Mouse (Mus musculus) retina, embryonic 14.5 days (tissue): ENCODE measurements around the gene Armc7.
"Not testable (repeated sequence)": the region's sequence is repeated elsewhere in the genome, so short reads cannot be mapped to it uniquely, and the experiment has no call there.

Source experiments
- DNase-seq: peaks from one replicate; pipeline ENCODE4 v3.0.0-alpha.2; 2015; ENCODE audit warnings: low spot score

The Armc7 gene

DNA sequence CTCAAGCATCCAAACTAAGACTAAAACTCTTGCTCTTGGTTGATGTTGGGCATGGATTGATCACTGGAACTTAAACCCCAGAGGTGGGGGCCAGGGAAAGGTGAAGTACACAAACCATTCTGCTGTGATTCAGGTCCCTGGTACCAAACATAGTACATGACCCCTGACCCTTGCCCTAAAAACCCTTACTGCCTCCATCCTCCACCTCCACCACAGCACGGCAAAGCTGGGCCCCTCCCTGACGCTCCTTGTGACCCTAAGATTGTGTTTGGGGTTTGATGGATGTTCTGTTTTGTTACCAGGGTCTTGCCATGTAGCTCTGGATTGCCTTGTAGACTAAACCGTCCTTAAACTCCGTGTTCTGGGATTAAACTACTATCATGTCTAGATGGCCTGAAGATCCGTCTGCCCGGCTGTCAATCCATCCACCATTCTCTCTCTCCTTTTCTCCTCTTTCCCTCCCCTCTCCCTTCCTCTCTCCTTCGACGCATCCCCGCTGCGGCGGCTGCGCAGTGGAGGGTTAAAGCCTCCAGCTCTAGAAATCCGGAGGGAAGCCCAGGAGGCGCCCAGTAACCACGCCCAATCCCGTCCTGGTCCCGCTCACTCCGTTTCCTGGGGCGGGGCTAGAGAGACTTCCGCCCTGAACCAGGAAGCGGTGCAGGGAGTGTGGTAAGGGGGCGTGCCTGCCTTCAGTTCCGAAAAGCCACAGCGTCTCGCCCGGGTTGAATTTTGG is at the start of gene Armc7:
Armc7 (plus strand) TSS at position 643 of the 733 bp plus-strand sequence.
- DNase-seq: peak; percentile 98

DNA sequence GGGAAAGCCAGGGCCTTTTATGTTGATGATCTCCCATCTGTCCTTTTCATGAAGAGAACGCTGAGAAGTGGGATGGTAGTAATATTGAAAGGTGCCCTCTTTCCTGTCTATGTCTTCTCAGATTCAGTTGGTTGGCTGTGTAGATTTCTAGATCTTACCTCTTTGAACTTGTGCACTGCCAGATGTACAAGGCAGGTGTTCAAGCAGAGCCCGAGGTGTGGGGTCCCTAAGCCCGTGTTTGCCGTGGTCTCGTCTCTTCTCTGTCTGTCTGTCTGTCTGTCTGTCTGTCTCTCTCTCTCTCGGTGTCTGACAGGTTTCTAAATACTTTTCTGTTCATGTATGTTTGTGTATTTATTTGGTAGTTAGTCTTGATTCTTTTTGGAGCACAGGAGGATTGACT is 49.8 kb upstream of the Armc7 start:
- no peak for DNase-seq

DNA sequence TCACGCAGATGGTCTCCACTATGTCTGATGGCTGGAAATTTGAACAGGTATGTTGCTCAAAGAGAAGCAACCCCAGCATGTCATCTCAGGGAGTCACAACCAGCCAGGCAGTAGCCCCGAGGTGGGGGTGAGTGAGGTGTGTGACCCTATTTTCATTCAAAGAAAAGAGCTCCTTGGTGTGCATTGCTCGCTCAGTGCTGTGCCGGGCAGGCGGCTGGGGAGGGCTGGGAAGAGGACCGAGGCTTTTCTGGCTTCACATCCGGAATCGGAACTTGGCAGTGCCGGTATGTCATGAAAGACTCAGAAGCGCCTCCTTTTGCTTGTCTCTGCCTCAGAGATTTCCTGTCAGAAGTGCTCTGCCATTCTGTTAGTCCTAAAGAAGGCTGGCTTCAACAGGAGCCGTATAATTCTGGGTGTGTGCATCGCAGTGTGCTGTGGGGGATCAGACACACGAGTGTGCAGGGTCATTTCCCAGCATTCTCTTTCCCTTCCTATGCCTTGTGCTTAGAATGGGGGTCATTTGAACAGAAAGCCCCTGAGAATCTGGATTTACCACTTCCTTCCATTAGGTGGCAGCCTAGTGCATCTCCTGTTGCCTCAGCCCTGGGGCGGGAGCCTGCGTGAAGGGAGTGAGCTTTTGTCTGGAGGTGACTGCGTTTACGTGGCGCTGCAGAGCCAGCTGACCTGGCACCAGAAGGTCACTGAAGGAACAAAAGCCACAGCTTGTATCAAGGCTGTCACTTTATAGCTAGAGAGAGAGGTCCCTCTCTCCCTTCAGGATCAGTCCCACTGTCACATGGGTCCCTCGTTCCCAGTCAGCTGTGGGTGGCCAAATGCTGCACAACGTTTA is 47.8 kb upstream of the Armc7 start:
- DNase-seq: peak; percentile 93

DNA sequence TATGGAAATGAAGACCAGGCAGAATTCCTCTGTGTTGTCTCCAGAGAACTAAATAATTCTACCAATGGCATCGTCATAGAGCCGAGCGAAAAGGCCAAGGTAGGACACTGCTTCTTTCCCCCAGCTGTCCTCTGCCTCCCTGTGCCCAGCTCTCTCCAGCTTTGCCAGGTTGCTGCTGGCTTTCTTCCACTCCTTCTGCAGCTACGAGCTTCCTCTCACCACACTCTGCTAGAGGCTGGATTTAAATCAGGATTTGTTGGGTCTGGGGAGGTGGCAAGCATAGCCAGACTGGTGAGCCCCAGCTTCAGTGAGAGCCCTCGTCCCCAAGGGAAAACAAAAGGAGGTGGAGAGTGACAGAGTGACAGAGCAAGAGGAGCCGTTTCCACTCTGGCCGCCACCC is 46.2 kb upstream of the Armc7 start:
- no peak for DNase-seq

DNA sequence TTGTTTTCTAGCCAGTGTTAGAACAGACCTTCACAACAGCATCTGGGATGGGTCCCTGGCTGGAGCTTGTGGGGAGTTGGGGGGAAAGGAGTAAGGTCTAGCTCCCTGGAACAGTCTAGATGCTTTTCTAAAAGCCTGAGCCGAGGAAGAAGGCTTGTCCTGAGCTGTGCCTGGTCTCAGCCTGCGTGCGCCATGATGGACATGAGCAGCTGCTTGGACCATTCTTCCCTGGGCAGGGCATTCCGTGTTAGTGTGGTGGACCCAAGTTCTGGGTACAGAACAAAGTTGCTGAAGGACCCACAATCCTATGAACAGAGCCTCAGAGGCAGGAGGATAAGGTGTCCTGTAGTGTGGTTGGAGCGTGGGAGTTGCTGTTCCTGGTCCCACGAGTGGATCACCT is 44.9 kb upstream of the Armc7 start:
- DNase-seq: no peak

DNA sequence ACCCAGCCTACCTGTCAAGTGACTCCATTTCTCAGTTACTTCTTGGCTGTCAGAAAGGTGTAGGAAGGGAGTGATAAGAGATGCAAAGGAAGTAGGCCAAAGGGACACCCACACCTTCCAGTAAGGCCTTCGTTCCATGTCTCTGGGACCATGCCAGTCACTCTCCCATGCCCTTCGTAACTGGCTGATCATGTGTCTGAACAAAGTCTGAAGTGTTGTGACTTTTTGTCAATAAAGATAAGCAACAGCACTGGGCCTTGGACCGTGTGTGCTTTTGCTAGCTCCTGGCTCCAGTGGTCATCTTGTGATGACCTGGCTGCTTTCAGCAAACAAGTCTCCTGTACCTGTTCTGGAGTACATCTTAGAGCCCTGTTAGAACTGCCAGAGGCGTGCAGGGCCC is 42.7 kb upstream of the Armc7 start:
- DNase-seq: no peak

DNA sequence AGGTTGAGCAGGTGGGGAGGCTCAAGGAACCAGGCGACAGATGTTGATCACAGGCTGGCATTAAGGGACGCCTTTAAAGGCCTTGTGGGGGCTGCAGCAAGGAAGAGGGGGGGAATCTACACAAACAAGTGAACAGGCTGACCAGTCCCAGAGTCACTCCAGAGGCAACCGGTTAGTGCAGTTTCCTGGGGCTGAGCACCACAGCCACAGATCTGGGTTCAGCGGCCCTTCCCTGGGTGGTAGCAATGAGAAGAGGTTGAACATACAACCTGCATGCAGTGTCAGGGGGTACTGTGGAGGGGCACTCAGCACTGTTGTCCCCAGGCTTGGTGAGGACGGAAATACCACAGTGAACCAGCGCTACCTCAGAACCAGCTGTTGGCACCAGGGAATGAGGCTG is 42.1 kb upstream of the Armc7 start:
- DNase-seq: no peak

DNA sequence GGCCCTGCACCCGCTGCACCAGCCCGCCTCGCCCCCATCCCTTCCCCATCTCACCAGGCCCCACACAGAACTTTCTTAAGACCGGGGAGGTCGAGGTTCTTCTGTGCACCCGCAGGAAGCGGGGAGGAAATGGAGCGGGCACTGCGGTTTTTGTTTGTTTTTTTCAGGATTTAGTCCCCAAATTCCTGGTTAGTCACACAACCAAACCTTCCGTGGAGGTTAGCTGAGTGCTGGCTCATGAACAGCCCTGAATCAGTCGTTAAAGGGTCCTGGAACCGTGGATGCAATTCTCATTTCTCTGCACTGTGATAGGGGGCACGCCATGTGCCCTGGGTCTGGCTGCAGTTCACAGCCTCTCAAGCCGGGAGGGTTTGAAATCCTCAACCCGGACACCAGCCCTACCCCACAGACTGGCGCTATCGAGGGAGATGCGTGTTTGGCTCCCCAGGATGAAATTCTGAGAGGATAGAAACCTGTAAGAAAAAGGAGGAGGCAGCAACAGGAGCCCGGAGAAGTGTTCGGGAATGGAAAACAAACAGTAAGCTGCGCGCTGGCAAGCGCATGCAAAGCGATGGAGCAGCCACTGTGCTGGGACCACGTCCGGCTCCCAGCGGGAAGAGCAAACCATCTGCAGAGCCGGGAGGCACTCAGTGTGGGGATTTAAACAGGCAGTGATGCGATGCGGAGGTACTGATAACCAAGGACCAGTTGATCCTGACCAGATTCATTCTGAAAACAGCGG is 39.7 kb upstream of the Armc7 start:
- DNase-seq: peak; percentile 53

DNA sequence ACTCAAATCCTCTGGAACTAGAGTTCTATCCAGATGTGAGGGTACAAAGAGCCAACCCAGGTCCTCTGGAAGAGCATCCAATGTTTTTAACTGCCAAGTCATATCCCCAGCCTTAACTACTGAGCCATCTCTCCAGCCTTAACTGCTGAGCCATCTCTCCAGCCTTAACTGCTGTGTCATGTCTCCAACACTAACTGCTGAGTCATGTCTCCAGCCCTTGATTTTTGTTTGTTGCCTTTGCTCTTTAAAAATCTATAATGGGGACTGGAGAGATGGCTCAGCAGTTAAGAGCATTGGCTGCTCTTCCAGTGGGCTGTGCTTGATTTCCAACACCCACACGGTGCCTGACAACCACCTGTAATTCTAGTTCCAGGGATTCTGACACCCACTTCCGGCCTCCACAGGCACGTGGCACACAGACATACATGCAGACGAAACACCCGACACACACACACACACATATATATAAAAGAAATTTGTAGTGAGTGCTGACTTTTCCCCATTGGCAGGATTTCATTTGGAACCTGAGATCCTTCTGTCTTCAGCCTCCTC is 37.8 kb upstream of the Armc7 start:
- DNase-seq: no peak

DNA sequence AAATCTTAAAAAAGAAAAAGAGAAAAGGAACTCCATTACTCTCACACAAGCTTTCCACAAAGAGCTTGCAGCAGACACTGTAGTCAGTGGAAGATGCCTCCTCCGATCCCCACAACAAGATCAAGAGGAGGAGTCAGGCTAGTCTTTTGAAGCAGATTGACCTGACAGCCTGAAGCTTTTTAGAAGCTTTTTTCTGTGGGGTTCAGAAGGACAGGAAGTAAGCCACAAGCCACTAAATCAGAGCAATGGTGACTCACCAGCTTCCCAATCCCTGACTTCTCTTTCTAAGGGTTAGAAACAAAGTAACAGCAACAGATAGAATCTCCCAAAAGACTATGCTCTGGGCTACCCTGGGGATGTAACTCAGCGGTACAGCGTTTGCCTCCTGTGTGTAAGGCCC is 36.1 kb upstream of the Armc7 start:
- DNase-seq: no peak

DNA sequence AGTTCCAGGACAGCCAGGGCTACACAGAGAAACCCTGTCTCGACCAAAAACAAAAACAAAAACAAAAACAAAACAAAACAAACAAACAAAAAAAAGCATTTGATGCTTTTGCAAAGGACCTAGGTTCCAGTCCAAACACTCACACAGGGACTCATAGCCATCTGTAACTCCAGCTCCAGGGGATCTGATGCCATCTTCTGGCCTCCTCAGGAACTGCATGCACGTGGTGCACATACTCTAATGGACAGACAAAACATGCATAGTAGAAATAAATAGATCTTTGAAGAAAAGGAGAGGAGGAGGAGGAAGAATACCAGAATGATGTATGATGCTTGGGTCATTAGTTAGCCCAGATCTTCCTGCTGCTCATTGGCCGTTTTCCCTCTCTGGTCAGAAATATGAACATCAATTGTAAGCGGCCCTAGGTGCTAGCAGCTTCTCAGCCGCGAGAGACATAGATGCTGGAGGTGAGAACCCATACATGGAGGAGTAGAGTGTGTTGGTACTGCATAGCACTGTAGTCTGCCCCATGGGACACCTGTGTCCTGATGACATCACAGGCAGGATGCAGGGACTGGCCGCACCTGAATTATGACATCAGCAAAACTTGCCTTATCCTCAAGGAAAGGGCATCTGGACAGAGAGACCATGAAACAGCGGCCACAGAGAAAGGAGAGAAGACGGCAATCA is 35.4 kb upstream of the Armc7 start, which contains the start of gene Trim80:
Trim80 (plus strand) TSS at position 640 of the 690 bp plus-strand sequence.
- DNase-seq: no peak

DNA sequence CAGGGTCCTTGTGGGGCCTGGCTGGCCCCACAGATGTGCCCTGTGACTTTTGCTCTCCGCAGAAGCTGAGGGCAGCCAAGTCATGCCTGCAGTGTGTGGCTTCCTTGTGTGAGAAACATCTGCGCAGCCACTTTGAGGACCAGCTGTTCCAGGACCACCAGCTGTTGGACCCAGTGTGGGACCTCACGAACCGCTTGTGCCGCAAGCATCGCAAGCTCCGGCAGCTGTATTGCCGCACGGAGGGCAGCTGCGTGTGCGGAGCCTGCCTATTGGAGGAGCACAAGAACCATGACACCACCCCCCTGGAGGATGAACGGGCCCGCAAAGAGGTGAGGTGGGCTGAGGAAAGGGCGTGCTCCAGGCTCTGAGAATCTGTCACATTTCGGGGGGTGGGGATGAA is 34.0 kb upstream of the Armc7 start:
- DNase-seq: no peak

DNA sequence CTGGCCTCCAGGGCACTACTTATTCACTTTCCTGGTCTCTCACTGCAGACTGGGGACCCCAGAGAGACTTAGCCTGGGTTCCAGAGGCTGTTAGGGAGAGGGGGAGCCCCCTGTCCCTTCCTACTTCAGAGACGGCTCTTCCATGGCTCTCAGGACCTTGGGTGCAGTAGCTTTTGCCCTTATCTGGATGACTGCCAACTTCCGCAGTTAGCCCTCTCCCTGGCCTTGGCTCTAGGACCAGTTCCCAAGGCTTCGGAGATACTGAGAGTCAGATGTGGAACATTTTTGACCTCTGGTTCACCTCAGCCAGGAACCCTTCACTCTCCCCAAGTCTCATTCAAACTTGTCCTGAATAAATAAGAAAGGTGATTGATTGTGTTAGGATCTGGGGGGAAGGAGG is 28.6 kb upstream of the Armc7 start:
- DNase-seq: no peak

DNA sequence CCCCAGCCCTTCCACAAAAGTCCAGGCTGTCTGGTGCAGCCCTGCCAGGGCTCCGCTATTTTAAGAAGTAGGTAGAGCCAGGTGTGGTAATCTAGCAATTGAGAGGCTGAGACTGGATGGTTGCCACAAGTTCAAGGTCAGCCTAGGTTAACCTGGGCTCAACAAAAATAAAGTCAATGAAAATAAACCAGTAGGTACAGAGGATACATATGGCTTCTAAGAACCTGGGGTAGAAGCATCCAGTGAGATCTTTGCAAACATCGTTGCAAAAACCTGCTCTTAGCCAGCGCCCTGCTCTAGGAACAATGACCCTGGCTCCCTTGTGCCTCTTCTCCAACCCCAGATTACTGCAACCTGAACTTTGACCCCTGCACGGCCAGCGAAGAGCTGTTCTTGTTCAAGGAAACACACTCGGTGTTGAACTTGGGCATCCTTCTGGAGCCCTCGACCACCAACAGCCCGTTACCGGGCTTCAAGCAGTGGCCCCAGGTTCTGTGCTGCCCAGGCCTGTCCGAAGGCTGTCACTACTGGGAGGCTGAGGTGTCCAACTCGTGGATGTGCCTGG is 28.1 kb upstream of the Armc7 start:
- no peak for DNase-seq

DNA sequence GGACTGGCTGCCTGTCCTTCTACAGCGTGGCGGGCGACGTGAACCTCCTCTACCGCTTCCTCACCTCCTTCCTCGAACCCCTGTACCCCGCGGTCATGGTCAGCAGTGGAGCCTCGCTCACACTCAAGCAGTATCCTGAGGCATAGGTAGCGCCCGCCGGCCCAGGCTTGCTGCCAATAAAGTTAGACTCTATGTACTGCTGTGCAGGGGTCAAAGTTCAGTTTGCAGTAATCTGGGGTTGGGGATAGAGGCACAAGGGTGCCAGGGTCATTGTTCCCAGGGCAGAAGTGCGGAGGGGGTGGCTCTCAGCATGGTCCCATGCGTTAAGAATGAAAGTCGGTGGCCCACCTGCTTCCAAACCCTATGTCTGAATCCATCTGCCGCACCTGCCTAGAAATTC is 27.4 kb upstream of the Armc7 start:
- no peak for DNase-seq

DNA sequence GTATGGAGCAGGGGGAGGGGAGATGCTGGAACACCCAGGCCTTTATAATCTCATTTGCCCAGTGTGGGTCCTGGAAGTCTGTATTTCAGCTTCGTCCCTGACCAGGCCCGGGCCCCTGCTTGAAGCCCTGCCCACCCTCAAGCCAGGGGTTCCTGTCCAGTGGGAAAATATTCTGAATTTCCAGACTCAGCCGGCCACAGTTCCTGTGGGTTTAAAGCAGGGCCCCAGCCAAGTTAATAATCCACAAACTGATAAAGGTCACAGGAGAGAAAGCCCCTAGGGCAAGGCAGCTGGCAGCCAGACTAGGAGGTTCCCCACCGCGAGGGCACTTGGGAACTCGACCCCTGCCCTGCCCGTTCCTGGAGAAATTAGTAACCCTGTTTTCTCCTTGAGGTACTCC is 26.5 kb upstream of the Armc7 start:
- DNase-seq: no peak

DNA sequence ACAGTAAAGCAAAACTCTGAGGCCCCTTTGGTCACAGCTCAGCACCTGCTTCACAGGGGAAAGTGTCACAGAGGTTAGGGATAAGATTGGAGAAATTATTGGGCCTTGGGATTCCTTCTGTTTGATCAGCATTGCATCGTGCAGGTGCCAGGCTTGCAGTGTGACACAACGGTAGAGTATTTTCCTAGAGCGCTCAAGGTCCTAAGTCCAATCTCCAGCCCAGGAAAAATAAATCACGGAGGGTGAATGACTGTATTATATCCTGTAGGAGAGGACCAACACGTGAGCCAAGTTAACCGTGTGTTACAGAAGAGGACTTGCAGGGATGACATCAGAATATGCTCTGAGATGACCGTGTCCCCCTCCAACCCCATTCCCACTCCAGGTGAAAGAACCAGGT is 25.3 kb upstream of the Armc7 start:
- DNase-seq: no peak

DNA sequence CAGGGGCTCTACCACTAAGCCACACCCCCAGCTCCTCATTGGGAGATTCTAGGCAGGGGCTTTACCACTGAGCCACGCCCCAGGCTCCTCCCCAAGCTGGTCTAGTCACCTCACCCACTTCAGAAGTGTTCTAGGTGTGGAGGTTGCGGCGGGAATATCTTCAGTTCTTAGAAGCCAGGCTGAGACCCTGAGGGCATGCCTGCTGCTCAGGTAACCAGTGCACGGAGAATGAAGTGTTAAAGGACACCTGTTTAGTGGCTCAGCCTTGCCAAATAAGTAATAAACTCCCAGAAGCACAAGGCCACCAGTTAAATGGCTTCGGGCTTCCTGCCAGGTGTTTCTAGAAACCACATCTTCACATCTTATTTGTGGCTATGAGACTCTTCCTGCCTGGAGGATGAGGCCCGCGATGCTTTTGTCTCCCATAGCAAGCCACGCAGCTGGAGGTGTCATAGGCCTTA is 23.7 kb upstream of the Armc7 start:
- DNase-seq: no peak

DNA sequence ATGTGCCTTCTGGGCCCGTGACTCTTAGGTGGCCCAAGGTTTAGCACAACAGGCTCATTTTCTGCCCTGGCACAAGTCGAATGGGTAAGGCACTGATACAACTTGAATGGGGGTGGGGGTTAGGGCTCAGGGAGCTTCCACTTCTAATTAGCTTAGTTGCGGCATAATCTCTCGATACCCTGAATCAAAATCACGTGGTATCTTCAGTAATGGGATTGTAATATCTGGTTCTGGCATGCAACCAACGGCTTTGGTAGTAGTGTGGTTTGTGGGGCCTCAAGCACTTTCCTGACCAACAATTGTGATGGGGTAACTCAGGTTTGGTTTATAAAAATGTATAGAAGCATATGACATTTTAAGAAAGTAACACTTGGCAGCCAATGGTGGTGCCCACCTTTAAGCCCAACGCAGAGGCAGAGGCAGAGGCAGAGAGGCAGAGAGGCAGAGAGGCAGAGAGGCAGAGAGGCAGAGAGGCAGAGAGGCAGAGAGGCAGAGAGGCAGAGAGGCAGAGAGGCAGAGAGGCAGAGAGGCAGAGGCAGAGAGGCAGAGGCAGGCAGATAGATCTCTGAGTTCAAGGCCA is 23.1 kb upstream of the Armc7 start:
- DNase-seq: no peak

DNA sequence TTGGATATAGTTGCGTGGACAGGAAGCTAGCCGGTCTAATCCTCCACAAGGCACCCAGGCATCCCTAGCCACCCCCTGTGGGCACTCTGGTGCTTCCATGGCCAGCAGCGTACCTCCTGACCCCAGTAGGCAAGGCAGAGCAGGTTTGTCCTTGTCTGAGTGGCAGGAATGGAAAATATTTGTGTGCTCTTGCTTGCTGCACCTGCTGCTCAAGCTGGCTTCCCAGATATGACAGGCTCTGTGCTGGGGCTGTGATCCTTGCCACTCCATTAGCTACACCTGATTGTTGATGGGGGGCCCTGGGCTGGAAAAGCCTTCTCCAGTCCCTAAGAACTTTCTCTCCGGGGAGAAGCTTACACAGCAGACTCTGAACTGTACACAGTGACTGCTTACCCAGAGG is 22.2 kb upstream of the Armc7 start:
- no peak for DNase-seq

DNA sequence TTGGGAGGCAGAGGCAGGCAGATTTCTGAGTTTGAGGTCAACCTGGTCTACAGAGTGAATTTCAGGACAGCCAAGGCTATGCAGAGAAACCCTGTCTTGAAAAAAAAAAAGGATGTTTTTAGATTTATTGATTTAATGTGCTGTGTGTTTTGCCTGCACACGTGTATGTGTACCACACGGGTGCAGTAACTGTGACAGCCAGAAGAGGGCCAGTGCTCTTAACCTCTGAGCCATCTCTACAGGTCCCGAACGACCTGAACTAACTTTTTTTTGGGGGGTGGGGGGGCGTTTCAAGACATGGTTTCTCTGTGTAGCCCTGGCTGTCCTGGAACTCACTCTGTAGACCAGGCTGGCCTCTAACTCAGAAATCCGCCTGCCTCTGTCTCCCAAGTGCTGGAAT is 20.6 kb upstream of the Armc7 start:
- not testable (repeated sequence) for DNase-seq
